Mouse (Mus musculus) heart, adult 9 months (tissue): Measurements from ENCODE around the gene Tgfbr3.
A peak's percentile ranks its signal among the peaks of the same experiment; 100 is the strongest.
"Not testable (repeated sequence)": the region's sequence is repeated elsewhere in the genome, so short reads cannot be mapped to it uniquely, and the experiment has no call there.

Source experiments
- DNase-seq, 2 experiments: peaks; one replicate each; pipeline ENCODE4 v3.0.0; 2022; ENCODE audit warnings: low spot score in 2 of 2

The Tgfbr3 gene

DNA sequence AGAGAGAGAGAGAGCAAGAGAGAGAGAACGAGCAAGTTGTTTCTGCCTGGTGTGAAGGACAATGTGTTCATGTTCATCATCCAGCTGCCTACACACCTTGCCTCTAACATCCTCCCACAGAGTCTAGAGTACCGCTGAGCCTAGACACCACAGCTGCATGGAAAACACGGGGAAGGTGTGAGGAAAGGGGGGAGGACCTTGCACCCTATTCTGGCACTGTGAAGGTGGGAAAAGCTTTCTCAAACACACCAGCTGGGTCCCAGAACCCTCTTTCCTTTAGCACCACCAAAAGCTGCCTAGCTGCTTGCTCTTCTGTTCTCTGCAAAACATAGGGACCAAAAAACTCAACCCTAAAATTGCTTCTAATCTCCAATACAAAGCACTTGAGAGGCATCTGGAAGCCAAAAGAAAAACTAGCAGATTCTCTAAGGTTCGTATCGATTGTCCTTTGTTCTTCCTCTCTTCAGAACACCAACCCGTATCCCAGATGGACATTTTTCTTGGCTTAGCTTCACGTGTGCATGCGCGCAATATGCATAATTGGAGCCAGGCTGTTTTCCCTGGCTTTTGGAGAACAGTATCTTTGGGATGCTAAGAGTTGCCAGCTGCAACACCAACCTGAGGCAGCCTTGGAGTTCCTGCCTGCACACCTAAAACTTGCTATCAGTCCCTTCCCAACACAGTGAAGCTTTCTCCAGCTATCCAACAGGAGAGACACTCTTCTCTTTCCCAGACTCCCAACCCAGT, 6.7 kb downstream of the Tgfbr3 start:
- DNase-seq: no peak

DNA sequence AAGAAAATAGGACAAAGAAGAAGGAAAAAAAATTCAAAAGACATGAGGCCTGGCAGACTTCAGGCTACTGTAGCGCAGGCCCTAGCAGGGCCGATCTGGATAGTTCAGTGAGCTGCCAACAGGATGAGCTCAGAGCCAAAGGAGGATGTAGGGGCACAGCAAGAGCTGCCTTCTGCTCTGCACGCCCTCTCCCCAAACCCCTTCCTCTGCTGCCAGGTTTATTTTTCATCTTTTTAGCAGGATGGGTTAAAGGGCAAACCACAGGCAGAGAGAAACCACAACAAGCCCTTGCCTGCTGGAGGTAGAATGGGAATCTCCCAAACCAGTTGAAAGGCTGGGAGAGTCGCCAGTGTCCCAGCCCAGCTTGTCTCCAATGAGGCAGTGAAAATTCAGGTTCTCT, 10.2 kb downstream of the Tgfbr3 start:
- DNase-seq: no peak

DNA sequence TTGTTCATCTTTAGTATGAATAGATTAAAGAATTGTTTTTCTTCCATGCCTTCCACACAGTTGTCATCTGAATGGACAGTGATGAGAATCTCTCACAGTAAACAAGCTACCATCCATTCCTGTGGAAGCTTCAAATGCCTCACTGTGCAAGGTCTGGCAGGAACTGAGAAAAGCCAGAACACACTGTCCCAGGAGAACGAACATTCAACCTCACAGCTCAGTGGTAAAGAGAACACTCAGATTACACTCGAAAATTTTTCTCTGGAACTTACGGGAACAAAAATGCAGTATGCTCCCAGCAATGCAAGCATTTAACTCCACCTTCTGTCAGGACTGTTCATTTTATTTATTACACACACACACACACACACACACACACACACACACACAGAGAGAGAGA, 13.2 kb downstream of the Tgfbr3 start:
- DNase-seq: no peak

DNA sequence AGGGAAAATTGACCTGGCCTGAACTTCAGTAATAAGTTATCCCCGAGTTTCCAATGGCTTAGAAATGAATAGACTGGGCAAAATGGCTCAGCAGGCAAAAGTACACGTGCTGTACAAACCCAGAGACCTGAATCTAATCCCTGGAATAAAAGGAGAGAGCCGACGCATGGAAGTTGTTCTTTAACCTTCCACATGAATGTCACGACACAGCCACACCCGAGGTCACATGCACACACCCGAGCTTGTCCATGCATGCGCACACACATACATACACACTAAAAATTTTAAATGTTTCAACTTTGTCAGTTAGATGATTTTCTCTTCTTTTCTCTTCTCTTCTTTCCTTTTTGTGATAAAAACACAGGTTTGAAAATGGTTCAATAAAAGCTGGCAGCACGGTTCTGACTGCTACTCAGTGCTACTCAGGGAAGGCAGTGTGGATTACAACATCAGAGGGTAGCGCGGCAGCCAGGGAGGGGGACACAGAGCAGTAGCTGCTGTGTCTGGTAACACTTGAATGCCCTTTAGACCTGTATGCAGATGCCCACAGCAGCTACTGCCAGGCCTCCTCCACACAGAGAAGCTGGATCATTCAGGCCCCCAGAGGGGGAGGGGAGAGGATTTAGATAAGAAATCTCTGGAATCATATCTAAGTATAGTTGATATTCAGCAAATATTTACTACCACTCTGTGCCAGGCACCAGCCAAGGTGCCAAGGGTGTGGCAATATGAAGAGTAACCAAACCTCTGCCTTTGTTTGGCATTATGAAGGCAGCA, 17.0 kb downstream of the Tgfbr3 start:
- DNase-seq: no peak

DNA sequence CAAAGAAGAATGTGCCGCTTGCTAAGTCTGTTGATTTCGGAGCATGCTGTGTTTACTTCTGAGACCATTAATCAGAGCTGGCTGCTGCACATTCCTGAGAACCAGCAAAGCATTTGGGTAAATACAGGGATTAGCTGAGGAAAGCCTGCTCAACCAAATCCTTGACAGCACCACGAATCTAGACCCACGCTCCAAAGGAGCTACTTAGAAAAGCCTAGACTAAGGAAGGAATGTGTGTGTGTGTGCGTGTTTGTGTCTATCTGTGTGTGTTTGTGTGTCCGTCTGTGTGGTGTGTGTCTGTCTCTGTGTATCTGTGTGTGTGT, 20.5 kb downstream of the Tgfbr3 start:
- no peak for DNase-seq

DNA sequence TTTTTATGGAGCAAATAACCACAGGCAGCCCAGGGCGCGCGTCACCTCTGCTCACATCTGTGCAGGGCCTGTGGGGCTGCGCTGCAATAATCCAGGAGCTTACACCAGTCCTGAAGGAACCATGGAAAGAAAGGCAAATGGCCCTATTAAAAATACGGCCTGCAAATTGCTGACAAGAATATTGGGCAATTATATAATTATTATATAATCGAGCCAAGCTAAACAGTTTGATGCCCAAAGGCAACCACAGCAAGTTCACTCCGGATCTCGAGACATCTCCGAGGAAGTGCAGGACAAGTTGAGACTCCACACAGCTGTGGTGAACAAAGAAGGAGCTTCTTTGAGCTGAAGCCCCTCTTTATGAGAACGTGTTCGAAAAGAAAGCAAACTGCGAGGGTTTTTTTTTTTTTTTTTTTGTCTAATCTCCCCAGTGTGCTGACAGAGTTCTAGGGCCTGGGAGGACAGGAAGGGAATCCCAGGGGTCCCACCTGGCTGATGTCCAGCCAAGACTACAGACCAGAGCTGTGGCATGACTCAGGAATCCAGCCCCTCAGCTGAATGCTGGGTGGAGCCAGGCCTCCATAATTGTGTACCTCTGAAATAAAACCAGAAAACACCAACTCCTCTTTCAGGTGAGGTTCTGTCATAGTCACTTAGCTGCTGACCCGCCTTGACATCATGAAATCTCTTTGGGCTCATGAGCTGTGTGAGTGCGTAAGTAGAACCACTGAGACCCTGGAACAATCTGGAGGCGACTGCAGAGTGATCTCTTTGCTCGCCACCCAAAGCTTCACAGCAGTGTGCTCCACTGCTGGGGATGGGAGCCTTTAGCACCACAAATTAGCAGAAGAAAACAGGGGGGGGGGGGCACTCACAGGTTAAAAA, 21.1 kb downstream of the Tgfbr3 start:
- peak; percentile 24 to 44 for DNase-seq

DNA sequence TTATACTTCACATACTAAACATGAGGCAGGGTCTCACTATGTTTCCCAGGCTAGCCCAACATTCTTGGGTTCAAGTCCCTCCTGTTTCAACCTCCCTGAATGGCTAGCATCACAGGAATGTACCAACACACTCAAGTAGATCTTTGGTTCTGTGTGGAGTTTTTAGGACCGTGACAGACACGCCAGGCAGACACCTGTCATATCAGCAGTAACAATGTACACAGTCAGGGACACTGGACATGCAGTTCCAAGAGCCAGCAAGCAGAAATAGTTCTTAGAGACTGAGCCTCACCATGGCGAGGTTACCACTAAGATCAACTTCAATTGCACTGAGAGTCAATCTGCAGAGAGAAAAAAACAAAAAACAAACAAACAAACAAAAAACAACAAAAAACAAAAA, 22.9 kb downstream of the Tgfbr3 start:
- no peak for DNase-seq

DNA sequence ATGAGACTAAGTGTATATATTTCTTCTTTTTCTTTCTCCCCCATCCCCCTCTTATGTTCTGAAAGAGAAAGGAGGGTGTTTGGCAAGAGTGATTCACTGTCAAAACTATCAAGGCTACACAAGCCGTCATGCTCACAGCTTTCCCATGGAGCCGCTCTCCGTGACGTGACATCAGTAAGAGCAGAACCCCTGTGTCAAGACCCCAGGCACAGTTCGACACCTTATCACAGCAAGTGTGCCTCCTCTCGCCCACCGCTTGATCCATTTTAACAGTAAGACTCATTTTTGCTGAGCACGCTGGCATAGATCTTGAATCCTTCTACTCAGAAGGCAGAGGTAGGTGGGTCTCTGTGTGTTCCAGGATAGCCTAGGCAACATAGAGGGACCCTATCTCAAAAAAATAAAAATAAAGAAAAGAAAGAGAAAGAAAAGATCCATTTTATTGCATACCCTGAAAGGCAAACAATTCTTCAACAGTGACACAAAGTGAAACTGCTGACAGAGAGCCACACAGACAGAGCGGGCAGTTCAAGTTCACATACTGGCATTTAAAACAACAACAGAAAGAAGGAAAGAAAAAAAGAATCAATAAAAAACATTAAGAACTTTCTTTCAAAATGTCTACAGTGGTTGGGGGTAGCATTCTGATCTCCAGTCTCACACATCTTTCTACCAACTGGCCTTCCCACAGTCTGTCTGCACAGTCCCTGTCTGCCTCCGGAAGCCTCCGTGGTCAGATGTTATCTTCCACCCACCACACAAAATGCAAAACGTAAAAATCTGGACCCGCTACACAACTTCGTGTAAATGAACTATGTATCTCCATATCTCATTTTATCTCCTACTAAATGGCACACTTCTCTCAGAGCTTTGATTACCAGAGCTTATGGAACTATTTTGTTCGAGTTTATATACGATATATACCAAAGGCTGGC, 24.7 kb downstream of the Tgfbr3 start:
- no peak for DNase-seq

DNA sequence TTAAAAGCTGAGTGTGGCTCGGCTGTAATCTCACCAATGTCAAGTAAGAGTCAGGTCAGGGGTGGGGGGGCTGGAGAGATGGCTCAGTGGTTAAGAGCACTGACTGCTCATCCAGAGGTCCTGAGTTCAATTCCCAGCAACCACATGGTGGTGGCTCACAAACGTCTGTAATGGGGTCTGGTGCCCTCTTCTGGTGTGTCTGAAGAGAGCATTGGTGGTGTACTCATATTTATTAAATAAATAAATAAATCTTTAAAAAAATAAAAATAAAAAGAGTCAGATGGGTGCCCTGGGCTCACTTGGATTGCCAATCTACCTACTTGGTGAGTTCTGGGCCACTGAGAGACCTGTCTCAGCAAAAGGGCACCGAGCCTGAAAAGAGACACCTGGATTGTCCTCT, 25.6 kb downstream of the Tgfbr3 start:
- DNase-seq: no peak

DNA sequence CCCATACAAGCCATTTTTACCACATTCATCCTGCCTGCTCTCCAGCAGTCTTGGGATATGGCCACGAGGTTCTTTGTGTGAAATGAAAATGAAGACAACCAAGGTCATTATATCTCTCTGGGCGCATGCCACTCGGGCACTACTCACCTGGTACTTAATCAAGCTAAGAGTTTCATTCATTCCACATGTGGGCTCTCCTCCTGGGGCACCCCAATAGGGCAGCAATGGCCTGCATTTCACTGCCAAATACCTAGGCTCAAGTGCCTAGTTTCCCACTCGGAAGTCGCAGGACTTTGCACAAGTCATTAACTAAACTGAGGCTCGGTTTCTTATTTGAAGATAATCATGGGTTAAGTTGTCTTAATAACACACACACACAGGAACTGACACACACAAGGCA, 27.5 kb downstream of the Tgfbr3 start:
- DNase-seq: no peak

DNA sequence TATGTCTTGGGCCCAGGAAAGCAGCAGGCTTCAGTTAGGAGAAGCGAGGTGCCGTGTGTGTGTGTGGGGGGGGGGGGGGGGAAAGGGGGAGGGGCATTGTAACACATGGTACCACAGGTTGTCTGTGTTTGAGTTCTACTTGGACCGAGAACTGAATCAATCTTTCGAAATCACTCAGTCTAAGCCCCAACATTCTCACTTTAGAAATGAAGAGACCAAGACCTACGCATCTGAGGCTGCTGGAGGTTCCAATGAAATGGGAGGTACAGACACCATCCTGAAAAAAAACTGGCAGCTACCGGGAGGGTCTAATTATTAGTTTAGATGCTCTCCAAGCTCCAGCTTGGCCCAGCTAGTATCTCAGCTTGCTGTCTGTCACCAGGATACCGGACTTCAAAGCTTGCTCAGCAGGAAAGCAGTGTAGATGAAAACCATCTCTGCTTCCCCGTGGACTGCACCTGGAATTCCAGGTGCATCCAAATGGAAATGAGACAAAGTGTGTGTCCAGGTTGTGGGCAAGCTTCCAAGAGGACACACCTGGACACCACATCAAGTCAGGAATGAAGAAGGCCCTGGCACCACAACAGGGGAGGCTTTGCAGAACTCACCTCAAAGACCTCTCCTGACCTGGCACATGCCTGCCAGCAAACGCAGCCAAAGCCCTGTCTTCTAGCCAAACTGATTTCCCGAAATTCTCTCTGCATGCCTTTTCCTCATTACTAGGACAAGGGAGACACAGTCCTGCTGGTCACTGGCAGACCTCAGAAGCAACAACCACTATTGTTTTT, 28.5 kb downstream of the Tgfbr3 start:
- DNase-seq: peak; percentile 47 to 66

DNA sequence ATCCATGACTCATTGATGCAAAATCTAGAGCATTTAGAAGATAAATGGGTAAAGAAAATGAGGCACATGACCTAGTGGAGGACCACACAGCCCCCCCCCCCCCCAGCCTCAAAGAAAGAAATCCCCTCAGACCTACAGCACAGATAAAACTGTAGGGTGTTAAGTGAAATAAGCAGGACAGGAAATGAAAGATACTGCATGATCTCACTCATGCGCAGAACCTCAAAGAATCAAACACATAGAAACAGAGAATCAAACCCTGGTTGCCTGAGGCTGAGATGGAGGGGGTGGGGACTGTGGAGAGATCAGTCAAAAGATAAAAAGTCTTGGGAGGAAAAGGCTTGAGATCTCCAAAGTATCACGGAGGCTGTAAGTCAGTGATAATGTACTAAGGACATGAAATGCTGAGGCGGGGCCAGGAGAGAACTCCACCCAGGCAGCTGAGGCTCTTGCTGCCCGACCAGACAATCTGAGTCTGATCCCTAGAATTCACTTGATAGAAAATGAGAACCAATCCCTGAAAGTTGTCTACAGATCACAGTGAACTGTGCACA, 29.9 kb downstream of the Tgfbr3 start:
- no peak for DNase-seq

DNA sequence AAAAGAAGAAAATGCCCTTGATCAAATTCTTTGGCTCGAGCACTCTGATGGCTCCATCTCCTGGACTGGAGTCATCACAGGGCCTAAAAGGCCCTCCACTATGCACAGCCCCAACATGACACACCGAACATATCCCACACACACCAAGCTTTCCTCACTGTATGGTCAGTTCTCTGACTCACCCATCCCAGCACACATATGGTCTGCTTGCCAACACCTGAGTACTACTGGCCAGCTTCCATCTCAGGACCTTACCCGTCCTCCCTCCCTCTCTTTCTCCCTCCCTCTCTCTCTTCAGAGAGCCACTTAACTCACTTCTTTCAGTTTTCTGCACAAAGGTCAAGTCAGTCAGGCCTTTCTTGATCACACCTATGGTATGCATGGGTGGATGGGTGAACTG, 36.0 kb downstream of the Tgfbr3 start:
- no peak for DNase-seq

DNA sequence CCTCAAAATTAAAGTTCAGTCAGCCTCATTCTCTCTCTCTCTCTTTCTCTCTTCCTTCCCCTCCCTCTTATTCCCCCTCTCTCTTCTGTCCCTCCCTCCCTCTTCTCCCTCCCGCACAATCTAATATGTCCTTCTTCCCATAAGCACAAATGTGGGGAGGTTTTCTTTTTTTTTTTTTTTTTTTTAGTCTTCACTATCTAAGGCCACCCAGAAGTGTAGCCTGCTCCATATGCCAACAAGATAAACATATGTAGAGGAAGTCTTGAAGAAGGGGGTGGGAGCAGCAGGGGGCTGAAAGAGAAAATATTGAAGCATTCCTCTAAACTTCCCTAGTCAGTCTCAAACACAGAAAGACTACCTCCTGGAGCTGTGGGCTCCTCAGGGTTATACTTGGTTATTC, 37.0 kb downstream of the Tgfbr3 start:
- no peak for DNase-seq

DNA sequence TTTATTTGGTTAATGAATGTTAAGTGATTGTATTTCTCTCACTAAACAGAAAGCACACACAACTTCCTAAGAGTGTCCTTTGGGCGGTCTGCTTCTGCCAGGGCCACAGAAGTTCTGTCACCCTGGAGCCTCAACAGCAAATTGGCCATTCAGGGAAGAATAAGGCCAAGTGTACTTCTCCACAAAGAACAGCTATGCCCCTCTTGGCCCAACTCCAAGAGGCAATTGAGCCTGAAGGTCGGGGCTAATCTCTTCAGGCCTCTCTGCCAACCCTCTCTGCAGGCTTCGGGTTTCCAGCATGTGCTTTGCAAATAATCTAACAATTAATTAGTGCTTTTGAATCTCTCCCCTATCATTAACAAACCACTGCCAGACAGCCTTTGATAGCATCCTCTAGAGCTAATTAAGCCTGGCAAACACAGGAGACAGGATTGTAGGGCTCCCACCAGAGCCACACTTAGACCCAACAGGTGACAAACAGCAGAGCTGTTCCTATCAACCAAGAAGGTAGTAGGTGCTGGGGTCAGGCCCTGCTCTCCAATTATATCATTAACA, 37.6 kb downstream of the Tgfbr3 start:
- peak in 1 of 2 experiments; percentile 65 for DNase-seq

DNA sequence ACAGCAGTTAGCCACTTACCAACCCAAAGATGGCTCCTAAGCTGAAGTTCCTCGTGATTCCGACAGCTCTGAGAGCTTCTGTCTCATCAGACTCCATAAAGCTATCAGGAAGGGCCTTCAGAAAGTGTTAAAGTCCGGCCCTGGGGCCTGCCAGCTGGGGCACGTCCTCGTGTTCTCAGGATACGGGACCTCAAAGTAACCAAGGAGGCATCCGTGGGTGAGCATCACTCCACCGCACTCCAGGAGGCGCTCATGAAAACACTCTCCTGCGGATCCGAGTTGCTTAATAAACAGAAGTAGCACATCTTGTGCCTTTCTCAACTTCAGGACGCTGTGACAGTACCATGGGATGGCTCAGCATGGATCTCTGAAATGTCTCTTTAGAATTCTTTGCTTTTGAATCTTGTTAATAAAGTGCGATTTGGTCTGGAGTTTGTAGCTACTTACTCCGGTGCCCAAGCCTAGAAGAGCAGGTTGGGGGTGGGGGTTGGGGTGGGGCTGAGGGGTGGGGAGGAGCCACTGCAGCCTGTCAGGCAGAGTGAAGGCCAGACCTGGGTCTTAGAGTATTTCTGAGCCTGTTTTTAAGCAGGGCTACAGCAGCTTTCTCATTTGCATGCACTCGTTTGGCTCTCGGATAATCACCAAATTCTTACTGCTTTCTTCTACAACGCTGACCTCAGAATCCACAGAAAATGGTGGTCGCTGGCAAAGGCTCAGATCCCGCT, 38.7 kb downstream of the Tgfbr3 start:
- no peak for DNase-seq

DNA sequence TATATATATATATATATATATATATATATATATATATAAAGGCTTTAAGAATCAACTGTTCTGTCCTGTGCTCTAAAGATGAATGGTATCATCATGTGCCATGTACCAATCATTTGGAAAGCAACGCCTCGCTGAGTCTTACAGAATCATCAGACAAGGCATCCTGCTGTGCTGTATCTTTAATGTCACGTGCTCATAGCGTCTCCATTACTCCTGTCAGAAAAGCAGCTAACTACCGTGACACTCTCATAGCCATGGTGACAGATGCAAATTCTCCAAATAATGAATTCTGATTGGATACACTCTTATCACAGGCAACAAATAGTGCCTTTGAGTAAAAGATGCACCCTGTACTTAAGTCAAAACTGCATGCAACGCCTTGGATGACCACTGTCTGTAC, 40.7 kb downstream of the Tgfbr3 start:
- DNase-seq: no peak

DNA sequence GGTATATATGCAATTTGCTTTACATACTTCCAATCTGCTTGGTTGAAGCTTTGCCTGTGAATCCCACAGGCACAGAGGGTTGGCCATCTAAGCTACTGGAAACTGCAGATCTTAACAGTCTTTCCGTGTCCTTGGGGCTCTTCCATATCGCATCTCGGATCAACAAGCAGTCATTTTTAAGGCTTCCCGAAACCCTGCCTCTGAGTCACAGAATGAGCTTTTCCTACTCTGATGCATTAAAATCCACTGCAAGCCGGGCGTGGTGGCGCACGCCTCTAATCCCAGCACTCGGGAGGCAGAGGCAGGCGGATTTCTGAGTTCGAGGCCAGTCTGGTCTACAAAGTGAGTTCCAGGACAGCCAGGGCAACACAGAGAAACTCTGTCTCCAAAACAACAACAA, 41.1 kb downstream of the Tgfbr3 start:
- DNase-seq: not testable (repeated sequence)

DNA sequence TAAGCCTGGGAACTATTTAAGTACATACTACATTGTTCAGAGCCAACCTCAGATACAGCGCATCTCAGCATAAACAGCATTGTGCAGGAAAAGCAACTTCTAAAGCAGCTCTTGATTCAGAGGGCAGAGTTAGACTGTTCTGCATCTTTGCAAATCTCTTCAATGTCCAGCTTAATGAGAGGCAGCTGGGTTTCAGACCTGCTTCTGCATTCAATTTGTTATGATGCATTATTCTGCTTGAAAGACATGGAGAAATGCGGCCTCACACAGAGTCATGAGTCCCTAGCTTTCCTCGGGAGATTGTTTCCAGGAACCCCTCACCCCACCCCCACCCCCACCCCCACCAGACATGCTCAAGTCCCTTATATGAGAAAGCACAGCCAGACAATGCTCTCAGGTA, 41.6 kb downstream of the Tgfbr3 start:
- no peak for DNase-seq
